Mouse (Mus musculus) granulocyte monocyte progenitor cell, adult 5-6 weeks (primary cell): ENCODE results near the gene Dip2a. TPM values are rescaled to one million over a fixed set of nuclear protein-coding genes. Genes with fewer than 3 reads are reported as not detected.

Experiments used
- ATAC-seq: replicated peaks from 2 replicates; pipeline ENCODE4 v1.8.0; 2016; ENCODE audit warnings: mild to moderate bottlenecking, moderate TSS enrichment, inconsistent platforms; ENCODE audit not compliant: poor library complexity, severe bottlenecking
- total RNA-seq, 2 experiments: library from RNA; stranded (forward) in 1 of 2; stranded (reverse) in 1 of 2; fragments of 200-712, 200-1000 nt in 1 of 2; fragments of >200 nt in 1 of 2; fragmentation: Nextera tagmentation in 1 of 2; gene quantifications; 2 replicates each; pipeline ENCODE4 v1.2.3; 2014 to 2017

Dip2a gene
- total RNA-seq, 2 experiments from 2014 or later, result 1.2 to 6.6 TPM

GRCm38 (mm10) chr10:76317623-76318022, 27.5 kb downstream of the Dip2a start:
- no peak for ATAC-seq

- ATAC-seq, result no peak
Observed at GRCm38 (mm10) chr10:76316194-76316593, 28.9 kb downstream of the Dip2a start.

- ATAC-seq, result peak; percentile 99
Observed at GRCm38 (mm10) chr10:76306738-76307137, 38.4 kb downstream of the Dip2a start.

DNA sequence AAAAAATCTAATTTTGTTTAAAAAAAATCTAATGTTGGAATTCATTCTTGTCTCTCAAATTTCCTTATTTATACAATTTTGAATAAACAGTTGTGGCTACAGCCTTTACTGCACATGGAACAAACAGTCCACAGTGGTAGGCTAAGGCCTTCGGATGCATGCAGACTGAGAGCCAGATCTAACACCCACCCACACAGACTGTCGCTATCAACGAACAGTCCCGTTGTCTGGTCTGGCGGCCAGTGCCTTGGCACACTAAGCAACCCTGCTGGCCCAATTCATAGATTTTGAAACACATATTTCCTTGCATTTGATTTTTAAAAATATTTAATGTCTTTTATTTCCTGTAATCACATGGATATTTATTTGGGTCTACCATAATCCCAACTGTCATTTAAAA, 45.0 kb downstream of the Dip2a start:
- ATAC-seq, result no peak

DNA sequence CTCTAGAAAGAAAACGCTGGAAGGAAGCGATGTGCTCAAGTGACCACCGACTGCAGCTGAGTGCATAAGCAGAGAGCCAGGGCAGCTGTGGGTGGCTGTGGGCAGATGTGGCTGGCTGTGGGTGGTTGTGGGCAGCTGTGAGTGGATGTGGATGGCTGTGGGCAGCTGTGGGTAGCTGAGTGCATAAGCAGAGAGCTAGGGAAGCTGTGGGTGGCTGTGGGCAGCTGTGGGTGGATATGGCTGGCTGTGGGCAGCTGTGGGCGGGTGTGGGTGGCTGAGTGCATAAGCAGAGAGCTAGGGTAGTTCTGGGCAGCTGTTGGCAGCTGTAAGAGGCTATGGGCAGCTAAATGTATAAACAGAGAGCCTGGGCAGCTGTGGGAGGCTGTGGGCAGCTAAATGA, 51.9 kb downstream of the Dip2a start:
- no peak for ATAC-seq

- ATAC-seq, result peak; percentile 67
Observed at GRCm38 (mm10) chr10:76289936-76290671, 55.0 kb downstream of the Dip2a start.

DNA sequence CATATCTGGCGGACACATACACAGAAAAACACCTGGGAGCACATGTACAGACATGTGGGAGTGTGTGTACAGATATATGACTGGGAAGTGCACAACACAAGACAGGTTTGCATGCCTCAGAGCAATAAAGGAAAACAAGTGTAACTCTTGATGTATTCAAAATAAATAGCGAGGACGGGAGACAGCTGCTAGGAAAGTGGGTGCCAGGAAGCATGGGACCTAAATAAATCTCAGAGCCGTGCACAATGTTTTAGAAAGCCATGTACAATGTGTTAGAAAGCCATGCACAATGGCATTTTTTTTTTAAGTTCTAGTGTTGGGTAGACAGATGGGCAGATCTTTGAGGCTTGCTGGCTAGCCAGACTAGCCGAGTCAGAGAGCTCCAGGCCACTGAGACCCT, 56.0 kb downstream of the Dip2a start:
- ATAC-seq, result no peak

- no peak for ATAC-seq
Observed at GRCm38 (mm10) chr10:76288268-76288993, 56.7 kb downstream of the Dip2a start.

- no peak for ATAC-seq
Observed at GRCm38 (mm10) chr10:76278541-76279097, 66.5 kb downstream of the Dip2a start.

GRCm38 (mm10) chr10:76275256-76275655, 69.8 kb downstream of the Dip2a start:
- no peak for ATAC-seq

DNA sequence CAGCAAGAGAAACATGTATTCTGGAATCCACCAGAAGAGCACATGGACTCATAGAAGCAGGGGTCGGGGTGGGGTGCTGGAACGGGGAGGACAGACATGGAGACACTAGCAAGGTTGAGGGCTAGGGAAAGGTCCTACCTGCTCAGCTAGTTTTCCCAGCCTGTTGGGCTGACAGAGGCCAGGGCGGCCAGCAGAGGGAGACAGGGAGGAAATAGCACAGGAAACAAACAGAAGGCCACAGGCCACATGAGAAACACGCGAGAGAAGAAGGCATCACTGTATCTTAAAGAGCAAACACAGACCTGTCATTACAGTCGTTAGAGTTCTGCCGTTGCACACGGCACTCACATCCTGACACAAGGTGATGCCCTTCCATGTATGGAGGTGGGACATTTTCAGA, 73.9 kb downstream of the Dip2a start:
- ATAC-seq, result peak; percentile 89

DNA sequence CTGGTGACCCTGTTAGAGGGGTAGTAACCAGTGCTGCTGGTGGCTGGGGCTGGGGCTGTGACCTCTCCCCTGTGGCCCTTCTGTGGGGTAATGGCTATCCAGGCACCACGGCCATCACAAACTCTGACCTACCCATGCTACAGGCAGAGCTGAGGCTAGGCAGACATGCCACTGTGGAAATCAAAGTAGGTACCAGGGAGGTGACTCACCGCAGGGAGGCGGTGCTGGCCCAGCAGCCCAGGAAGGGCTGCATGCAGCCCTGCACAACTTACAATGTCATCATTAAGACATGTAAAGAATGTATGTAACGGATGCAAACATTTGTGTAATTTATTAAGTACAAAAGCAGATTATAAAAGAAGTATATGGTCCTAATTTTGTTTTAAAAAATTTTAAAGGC, 82.7 kb downstream of the Dip2a start:
- no peak for ATAC-seq

DNA sequence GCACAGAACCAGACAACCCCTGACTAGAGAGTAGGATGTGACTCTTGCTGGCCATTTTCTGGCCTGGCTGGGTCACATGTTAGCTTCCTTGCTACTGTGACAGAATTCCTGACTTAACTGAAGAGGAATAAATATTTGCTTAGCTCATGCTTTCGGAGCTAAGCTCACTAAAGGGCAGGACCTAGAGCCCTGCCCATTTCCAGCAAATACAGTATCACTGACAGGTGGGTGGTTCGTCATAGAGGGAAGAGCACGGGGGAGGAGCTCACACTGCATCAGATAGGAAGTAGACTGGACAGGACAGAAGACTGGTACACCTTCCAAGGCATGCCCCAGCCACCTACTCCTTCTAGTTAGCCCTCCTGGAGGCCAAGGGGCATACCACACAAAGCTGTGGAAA, 83.6 kb downstream of the Dip2a start:
- ATAC-seq, result no peak

- no peak for ATAC-seq
Observed at GRCm38 (mm10) chr10:76260358-76261059, 84.6 kb downstream of the Dip2a start.

DNA sequence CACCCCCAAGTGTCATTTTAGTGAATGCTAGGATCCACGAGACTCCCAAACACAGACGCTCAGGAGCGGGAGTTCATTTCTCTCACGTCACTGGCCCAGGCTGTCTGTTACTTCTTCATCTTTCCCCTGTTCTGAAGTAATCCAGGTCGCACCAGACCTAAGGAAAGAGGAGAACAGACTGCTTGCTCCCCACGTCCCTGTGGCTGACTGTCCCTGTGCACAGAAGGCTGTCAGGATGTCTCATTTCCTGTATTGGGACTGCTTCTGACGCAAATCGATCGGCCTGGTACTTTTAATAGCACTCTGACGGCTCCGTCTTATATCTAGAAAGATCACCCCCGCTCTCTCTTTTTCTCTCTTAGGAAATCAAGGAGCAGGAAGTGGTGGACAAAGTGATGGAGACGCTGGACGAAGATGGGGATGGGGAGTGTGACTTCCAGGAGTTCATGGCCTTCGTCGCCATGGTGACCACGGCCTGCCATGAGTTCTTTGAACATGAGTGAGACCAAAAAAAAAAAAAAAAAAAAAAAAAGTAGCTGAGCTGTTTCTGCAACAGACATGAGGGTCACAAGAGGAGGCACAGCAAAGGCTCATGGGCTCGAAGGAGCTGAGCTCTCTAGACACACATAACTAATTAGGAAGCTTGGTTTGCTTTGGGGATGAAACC, 85.4 kb downstream of the Dip2a start:
- ATAC-seq, result no peak

- peak; percentile 93 for ATAC-seq
Observed at GRCm38 (mm10) chr10:76257719-76258390, 87.2 kb downstream of the Dip2a start.

DNA sequence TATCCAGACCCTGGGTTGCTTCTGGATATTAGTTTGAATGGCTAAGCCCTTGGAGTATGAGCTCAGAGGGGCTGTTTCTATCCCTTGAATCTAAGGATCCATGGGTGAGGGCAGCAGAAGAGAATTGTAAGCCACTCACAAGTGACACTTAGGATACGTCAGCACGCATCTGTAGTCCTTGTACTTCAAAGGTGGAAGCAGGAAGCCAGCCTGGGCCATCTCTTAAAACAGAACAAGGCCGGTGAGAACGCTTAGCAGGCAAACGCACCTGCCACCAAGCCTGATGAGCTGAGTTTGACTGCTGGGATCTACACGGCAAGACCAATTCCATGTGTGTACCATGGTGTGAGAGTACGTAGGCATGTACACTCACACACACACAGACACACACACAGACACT, 87.9 kb downstream of the Dip2a start:
- ATAC-seq, result no peak

DNA sequence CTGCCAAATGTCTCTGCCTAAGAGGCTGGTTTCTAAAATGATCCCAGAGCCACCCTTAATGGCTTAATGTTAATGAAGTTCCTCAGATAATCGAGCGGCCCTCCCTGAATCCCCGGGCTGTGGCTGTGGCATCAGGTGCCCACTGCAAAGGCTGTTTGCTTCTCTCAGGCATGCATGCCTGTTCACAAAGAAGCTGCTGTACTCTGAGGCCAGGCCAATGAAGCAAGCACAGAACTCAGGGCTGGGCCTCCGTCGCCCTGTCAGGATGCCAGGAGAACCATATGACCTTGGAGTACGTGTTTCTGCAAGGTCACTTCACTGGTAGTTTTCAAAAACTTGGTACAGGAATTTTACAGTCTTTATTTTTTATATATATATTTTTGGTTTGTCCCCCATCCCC, 89.5 kb downstream of the Dip2a start:
- no peak for ATAC-seq

DNA sequence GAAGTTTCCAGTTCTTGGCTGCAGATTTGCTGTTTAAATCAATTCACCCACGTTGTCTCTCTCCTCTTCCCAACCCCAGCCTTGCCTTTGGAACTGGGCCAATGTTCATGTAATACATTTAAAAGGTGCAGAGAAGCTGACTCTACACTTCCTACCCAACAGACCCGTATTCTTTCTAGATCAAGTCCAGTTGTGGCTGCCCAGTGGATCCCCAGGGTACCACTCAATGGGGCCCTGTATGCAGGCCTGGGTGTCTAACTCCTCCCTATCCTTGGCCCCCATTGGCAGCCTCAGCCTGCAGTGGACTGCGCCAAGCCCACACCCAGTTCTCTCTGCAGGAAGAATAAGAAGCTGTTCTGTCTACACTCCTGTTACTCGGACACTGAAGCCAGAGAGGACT, 91.6 kb downstream of the Dip2a start, which contains the start of gene S100b:
Gene S100b (plus strand): TSS at position 318 of the 400 bp plus-strand sequence.
- ATAC-seq, result no peak

- no peak for ATAC-seq
Observed at GRCm38 (mm10) chr10:76253079-76253478, 92.0 kb downstream of the Dip2a start.
